Mouse (Mus musculus) liver, embryonic 14.5 days (tissue): ENCODE measurements around the gene Arnt. TPM values are rescaled to one million over a fixed set of nuclear protein-coding genes. Genes with fewer than 3 reads are reported as not detected.

Experiments
- ATAC-seq: fragments of 200-750 bp; cut with Nextera tagmentation; 2 replicates; pipeline ENCODE4 v1.8.0; 2017; ENCODE audit warnings: moderate number of reproducible peaks, mild to moderate bottlenecking, moderate library complexity; ENCODE audit not compliant: insufficient read depth
- DNase-seq, 3 experiments: peaks; one replicate each; pipeline ENCODE4 v3.0.0-alpha.2; 2012 to 2013; ENCODE audit warnings: low read depth in 3 of 3, low spot score in 3 of 3
- H3K27ac ChIP-seq: fragments of 300-500 bp; sonication (generic); 2 replicates; pipeline ENCODE4 v1.5.1; 2014; ENCODE audit warnings: moderate library complexity, mild to moderate bottlenecking, control low read depth, inconsistent platforms
- H3K27me3 ChIP-seq: fragments of 300-500 bp; sonication (generic); 2 replicates; pipeline ENCODE4 v1.6.1; 2014; ENCODE audit warnings: mild to moderate bottlenecking, low read length, moderate library complexity; ENCODE audit not compliant: control insufficient read depth, insufficient read depth
- H3K36me3 ChIP-seq: fragments of 300-500 bp; sonication (generic); replicated peaks from 2 replicates; pipeline ENCODE4 v1.6.1; 2014; ENCODE audit warnings: low read depth; ENCODE audit not compliant: control insufficient read depth, insufficient read depth
- H3K4me1 ChIP-seq, 2 experiments: fragments of 200-500 bp in 1 of 2; fragments of 300-500 bp in 1 of 2; sonication (generic) in 1 of 2; replicated peaks; 2 replicates each; pipeline ENCODE4 v1.6.1; 2012 to 2014; ENCODE audit warnings: antibody characterized with exemption in 1 of 2, inconsistent platforms in 1 of 2, low read length in 1 of 2; ENCODE audit not compliant: control insufficient read depth in 2 of 2, insufficient read depth in 2 of 2
- H3K4me2 ChIP-seq: fragments of 300-500 bp; sonication (generic); 2 replicates; pipeline ENCODE4 v1.6.1; 2014; ENCODE audit warnings: low read depth, mild to moderate bottlenecking, control low read depth, moderate library complexity
- H3K4me3 ChIP-seq, 2 experiments: fragments of 200-500 bp in 1 of 2; fragments of 300-500 bp in 1 of 2; sonication (generic) in 1 of 2; 2 replicates each; pipeline ENCODE4 v1.5.1; 2012 to 2014; ENCODE audit warnings: low read depth in 2 of 2, low read length in 2 of 2, mild to moderate bottlenecking in 2 of 2, control low read depth in 1 of 2, inconsistent platforms in 1 of 2, moderate library complexity in 1 of 2; ENCODE audit not compliant: insufficient read depth in 1 of 2
- H3K9ac ChIP-seq: fragments of 300-500 bp; sonication (generic); replicated peaks from 2 replicates; pipeline ENCODE4 v1.6.1; 2014; ENCODE audit warnings: mild to moderate bottlenecking, control low read depth, moderate library complexity
- H3K9me3 ChIP-seq: fragments of 300-500 bp; sonication (generic); 2 replicates; pipeline ENCODE4 v1.6.1; 2016; ENCODE audit warnings: low read length, mixed read lengths; ENCODE audit not compliant: control insufficient read depth
- CTCF ChIP-seq: IDR thresholded peaks from 2 replicates; pipeline ENCODE4 v1.5.1; 2016; ENCODE audit warnings: antibody characterized with exemption, low read depth, control low read depth
- EP300 ChIP-seq: IDR thresholded peaks from 2 replicates; pipeline ENCODE4 v1.6.1; 2016; ENCODE audit warnings: antibody characterized with exemption, low read depth
- WGBS: fragments of 180-500 bp; shearing (Covaris S2); extraction: QIAGEN DNeasy Blood & Tissue Kit; methylation state at CpG from one replicate; pipeline ENCODE4 v1.1.7; 2014; ENCODE audit not compliant: insufficient replicate concordance; 5-methylcytosine and 5-hydroxymethylcytosine counted together
- polyA plus RNA-seq, 2 experiments: library from polyadenylated mRNA; depleted of rRNA in 1 of 2; stranded (reverse) in 1 of 2; unstranded in 1 of 2; fragments of >200 nt; fragmentation: Nextera tagmentation in 1 of 2; extraction: Ambion mirVana in 1 of 2; gene quantifications; 2 replicates each; pipeline versions ENCODE4 v1.2.1 to v1.2.3; 2012 to 2014

The Arnt gene
- polyA plus RNA-seq, 2 experiments = 10.2 to 11.3 TPM

DNA sequence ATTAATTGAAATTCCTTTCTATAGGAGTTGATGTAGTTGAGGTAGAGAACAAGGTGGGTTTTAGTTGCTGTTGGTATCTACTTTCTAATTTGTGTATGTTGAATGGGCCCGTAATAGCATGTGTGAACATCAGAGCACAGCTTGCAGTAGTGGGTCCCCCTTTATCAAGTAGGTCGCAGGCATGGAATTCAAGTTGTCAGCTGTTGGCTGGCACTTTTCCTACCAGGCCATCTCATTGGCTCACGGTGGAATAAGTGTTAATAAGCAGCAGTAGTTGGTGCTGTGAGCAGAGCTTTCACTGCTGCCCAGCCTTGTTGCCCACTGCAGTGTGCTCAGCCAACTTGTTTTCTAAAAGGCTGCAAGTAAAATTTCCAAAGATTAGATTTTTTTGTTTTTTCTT is 54.5 kb downstream of the Arnt start:
- peaks cover 59% of the 10 kb centered on the region for H3K36me3 ChIP-seq

GRCm38 (mm10) chr3:95490238-95490637 is 56.0 kb downstream of the Arnt start:
- Histone ChIP-seq H3K36me3 (peaks cover 68% of the 10 kb centered on the region), H3K4me1 (no peaks in the 10 kb centered on the region)
- ATAC-seq = no peak

More for the DNA sequence above, 54.5 kb downstream of the Arnt start:
- TF ChIP-seq CTCF (no peak), EP300 (no peak)
- H3K4me1 ChIP-seq = no peaks in the 10 kb centered on the region
- ATAC-seq (no peak), DNase-seq (no peak)
- no peak overlapping the region for H3K27ac ChIP-seq
- no peak overlapping the region for H3K4me3 ChIP-seq
- H3K4me2 ChIP-seq = no peak overlapping the region
- WGBS = 62% methylated on average over 3 of the region's 3 CpGs
- H3K27me3 ChIP-seq = no peaks in the 10 kb centered on the region
- no peak overlapping the region for H3K9ac ChIP-seq
- no peaks in the 10 kb centered on the region for H3K9me3 ChIP-seq

DNA sequence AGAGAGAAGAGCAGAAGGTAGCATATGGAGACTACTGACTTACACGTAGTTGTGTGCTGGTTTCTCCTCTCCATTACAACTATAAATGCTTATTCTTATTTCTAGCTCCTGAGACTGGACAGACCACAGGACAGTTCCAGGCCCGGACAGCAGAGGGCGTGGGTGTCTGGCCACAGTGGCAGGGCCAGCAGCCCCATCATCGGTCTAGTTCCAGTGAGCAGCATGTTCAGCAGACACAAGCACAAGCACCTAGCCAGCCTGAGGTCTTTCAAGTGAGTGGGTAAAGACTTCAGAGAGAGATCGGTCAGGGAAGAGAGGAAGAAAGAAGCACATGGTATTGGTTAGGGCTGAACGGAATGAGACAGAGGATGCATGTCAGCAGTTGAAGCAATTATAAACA is 60.2 kb downstream of the Arnt start:
- Histone ChIP-seq H3K9me3 (no peaks in the 10 kb centered on the region), H3K9ac (no peak overlapping the region), H3K4me3 (no peak overlapping the region), H3K36me3 (peaks cover 48% of the 10 kb centered on the region), H3K4me2 (no peak overlapping the region), H3K4me1 (no peaks in the 10 kb centered on the region), H3K27ac (no peak overlapping the region), H3K27me3 (no peaks in the 10 kb centered on the region)
- ATAC-seq (no peak), DNase-seq (no peak)
- peak; percentile 97 for TF ChIP-seq CTCF
- TF ChIP-seq EP300 = no peak
- WGBS = 59% methylated on average over 6 of the region's 6 CpGs

More at GRCm38 (mm10) chr3:95490238-95490637, 56.0 kb downstream of the Arnt start:
- Histone ChIP-seq H3K27ac (no peak overlapping the region), H3K9ac (no peak overlapping the region), H3K4me2 (no peak overlapping the region), H3K9me3 (no peaks in the 10 kb centered on the region), H3K4me3 (no peak overlapping the region), H3K27me3 (no peaks in the 10 kb centered on the region)
- TF ChIP-seq EP300 (no peak), CTCF (no peak)
- 92% methylated on average over 2 of the region's 2 CpGs for WGBS
- no peak for DNase-seq

GRCm38 (mm10) chr3:95498229-95498628 is 64.0 kb downstream of the Arnt start:
- Histone ChIP-seq H3K4me1 (no peaks in the 10 kb centered on the region), H3K27ac (no peak overlapping the region), H3K27me3 (no peaks in the 10 kb centered on the region), H3K4me3 (no peak overlapping the region), H3K4me2 (no peak overlapping the region), H3K36me3 (peaks cover 25% of the 10 kb centered on the region), H3K9ac (no peak overlapping the region), H3K9me3 (no peaks in the 10 kb centered on the region)
- TF ChIP-seq CTCF (no peak), EP300 (no peak)
- 67% methylated on average over 2 of the region's 2 CpGs for WGBS
- DNase-seq (no peak), ATAC-seq (no peak)

GRCm38 (mm10) chr3:95499024-95499423 is 64.8 kb downstream of the Arnt start, which contains the start of gene Ctsk:
Gene Ctsk (plus strand): TSS chr3:95499256.
- no peak for TF ChIP-seq EP300
- Histone ChIP-seq H3K27me3 (no peaks in the 10 kb centered on the region), H3K9ac (no peak within 1 kb of the TSS), H3K9me3 (no peaks in the 10 kb centered on the region), H3K27ac (no peak within 1 kb of the TSS), H3K4me3 (no peak within 1 kb of the TSS), H3K4me1 (no peaks in the 10 kb centered on the region), H3K36me3 (peaks cover 19% of the 10 kb centered on the region), H3K4me2 (no peak within 1 kb of the TSS)
- no peak for DNase-seq
- ATAC-seq = no peak
- WGBS = 88% methylated on average over 7 of the region's 7 CpGs
